Mouse (Mus musculus): ENCODE data around the gene Rnf8. TPM values are rescaled to one million over a fixed set of nuclear protein-coding genes. Genes with fewer than 3 reads are reported as not detected.

Gene Rnf8
- 75.3 and 83.6 TPM in 2 replicates for polyA plus RNA-seq (2015; fragmentation: Nextera tagmentation; extraction: Ambion mirVana)

DNA sequence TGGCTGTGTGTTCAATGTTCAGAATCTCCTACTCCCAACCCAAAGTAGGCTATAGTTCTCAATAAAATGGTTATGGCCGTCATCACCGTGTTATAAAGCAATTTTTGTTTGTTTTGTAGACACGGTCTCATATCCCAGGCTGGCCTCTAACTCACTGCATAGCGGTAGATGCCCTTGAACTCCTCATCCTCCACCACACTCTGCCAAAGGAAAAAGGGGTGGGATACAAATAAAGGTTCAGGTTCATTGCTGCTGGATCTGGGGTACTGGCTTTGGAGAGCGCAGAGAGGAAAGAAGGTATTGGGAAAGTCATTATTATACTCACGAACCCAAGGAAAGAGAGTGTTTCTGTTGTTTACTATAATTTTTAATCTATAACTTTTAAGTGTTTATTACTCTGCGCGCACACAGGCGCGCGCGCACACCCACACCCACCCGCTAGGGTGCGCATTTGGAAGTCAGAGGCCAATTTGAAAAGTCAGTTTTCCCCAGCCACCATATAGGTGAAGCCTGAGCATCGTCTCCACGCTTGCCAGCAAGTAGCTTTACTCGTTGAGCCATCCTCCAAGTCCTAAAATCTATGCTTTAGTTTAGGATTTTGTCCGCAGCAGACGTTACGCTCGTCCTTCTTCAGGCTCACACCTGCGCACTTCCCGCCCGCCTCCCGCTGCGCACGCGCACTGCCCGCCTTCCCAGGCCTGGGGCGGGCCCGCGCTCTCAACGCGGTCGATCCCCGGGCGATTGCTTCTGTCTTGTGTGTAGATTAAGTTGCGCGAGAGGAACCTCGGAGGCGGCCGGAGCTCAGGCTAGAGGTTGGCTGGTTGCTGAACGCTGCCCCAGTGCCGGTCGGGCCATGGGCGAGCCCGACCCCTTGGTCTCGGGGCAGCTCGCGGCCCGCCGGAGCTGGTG lies at the start of gene Rnf8, which contains the start of gene Gm28043:
TSS of gene Rnf8 (plus strand) at position 676 of the 909 bp plus-strand sequence.
TSS of gene Gm28043 (plus strand) at position 762 of the 909 bp plus-strand sequence.
- peak within 1 kb of the TSS; percentile 93 for H3K27ac ChIP-seq (ENCODE audit: low read length)
- H3K4me1 ChIP-seq (ENCODE audit: control insufficient read depth, insufficient read depth, low read length), result peaks cover 23% of the 10 kb centered on the region
- peak; percentile 94 for ATAC-seq
- H3K27me3 ChIP-seq (ENCODE audit: control insufficient read depth, insufficient read depth, low read depth, low read length), result no peaks in the 10 kb centered on the region
- H3K4me3 ChIP-seq (ENCODE audit: low read depth, low read length), result peak within 1 kb of the TSS; percentile 95
- peak within 1 kb of the TSS; percentile 92 for H3K9ac ChIP-seq (ENCODE audit: low read depth, low read length)
- 3% methylated on average over 52 of the region's 52 CpGs for WGBS
- peaks cover 6% of the 10 kb centered on the region; the same call in 1 of the 2 replicates for H3K36me3 ChIP-seq (ENCODE audit: control insufficient read depth, insufficient read depth, low read length)
- H3K4me2 ChIP-seq (ENCODE audit: low read length), result peak within 1 kb of the TSS; percentile 87
- H3K9me3 ChIP-seq (replicated peaks; ENCODE audit: control insufficient read depth, low read length, poor library complexity, severe bottlenecking), result no peaks in the 10 kb centered on the region

DNA sequence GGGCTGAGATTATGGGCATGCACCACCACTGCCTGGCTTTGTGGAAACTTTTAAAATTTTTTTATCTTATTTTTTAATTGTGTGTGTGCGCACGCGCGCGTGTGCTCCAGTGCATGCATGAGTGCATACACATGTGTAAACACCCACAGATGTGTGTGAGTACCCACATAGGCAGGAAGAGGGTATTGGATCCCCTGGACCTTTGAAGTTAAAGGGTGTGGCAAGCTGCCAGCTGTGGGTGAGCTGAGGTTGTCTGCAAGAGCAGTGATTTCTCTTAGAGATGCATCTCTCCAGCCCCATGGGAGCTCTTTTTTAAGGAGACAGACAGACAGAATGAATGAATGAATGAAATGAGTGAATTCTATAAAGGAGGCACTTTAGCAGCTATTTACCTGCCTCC lies 49.1 kb upstream of the Rnf8 start:
- Histone ChIP-seq H3K4me3 (ENCODE audit: low read depth, low read length) (no peak overlapping the region), H3K27me3 (ENCODE audit: control insufficient read depth, insufficient read depth, low read depth, low read length) (no peaks in the 10 kb centered on the region), H3K9me3 (replicated peaks; ENCODE audit: control insufficient read depth, low read length, poor library complexity, severe bottlenecking) (no peaks in the 10 kb centered on the region), H3K9ac (ENCODE audit: low read depth, low read length) (no peak overlapping the region), H3K4me1 (ENCODE audit: control insufficient read depth, insufficient read depth, low read length) (no peaks in the 10 kb centered on the region), H3K36me3 (ENCODE audit: control insufficient read depth, insufficient read depth, low read length) (peaks cover 10% of the 10 kb centered on the region), H3K4me2 (ENCODE audit: low read length) (no peak overlapping the region), H3K27ac (ENCODE audit: low read length) (no peak overlapping the region)
- WGBS, result 95% methylated on average over 5 of the region's 5 CpGs
- ATAC-seq, result no peak

DNA sequence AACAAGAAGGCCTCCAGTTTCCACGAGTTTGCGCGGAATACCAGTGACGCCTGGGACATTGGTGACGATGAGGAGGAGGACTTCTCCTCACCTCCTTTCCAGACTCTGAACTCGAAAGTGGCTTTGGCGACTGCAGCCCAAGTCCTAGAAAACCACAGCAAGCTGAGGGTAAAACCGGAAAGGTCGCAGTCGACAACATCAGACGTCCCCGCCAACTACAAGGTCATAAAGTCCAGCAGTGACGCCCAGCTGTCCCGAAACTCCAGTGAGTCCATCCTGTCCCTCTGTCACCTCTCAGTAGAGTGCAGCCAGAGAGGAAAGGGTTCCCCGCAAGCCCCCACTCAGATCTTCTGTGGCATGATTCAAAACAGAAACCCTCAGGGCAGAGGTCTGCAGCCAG lies 46.2 kb upstream of the Rnf8 start:
- no peak for ATAC-seq
- Histone ChIP-seq H3K9ac (ENCODE audit: low read depth, low read length) (no peak overlapping the region), H3K36me3 (ENCODE audit: control insufficient read depth, insufficient read depth, low read length) (peaks cover 25% of the 10 kb centered on the region), H3K9me3 (replicated peaks; ENCODE audit: control insufficient read depth, low read length, poor library complexity, severe bottlenecking) (no peaks in the 10 kb centered on the region), H3K4me1 (ENCODE audit: control insufficient read depth, insufficient read depth, low read length) (no peaks in the 10 kb centered on the region), H3K4me2 (ENCODE audit: low read length) (no peak overlapping the region), H3K27ac (ENCODE audit: low read length) (no peak overlapping the region), H3K4me3 (ENCODE audit: low read depth, low read length) (no peak overlapping the region), H3K27me3 (ENCODE audit: control insufficient read depth, insufficient read depth, low read depth, low read length) (no peaks in the 10 kb centered on the region)
- 93% methylated on average over 15 of the region's 15 CpGs for WGBS

DNA sequence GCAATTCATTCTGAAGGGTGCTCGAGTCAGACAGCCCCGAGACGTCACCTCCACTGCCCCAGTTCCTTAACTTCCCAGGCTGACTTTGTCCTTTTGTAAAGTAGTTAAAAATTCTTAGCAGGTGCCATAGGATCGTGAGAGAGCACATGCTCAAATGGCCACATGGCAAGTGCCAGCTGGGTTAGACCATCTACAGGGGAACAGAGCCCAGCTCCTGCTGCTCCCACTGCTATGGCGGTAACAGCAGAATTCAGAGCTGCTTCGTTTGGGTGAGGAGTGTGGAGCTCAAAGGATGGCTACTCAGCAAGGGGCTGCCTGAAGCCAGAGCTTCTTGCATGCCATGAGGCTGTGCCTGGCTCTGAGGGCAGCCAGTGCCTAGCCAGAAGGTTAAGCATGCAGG lies 44.8 kb upstream of the Rnf8 start:
- no peaks in the 10 kb centered on the region for H3K27me3 ChIP-seq (ENCODE audit: control insufficient read depth, insufficient read depth, low read depth, low read length)
- no peak overlapping the region for H3K4me3 ChIP-seq (ENCODE audit: low read depth, low read length)
- 81% methylated on average over 6 of the region's 6 CpGs for WGBS
- ATAC-seq, result no peak
- no peak overlapping the region for H3K27ac ChIP-seq (ENCODE audit: low read length)
- H3K9me3 ChIP-seq (replicated peaks; ENCODE audit: control insufficient read depth, low read length, poor library complexity, severe bottlenecking), result no peaks in the 10 kb centered on the region
- no peak overlapping the region for H3K9ac ChIP-seq (ENCODE audit: low read depth, low read length)
- no peaks in the 10 kb centered on the region for H3K4me1 ChIP-seq (ENCODE audit: control insufficient read depth, insufficient read depth, low read length)
- H3K36me3 ChIP-seq (ENCODE audit: control insufficient read depth, insufficient read depth, low read length), result peaks cover 27% of the 10 kb centered on the region
- no peak overlapping the region for H3K4me2 ChIP-seq (ENCODE audit: low read length)

DNA sequence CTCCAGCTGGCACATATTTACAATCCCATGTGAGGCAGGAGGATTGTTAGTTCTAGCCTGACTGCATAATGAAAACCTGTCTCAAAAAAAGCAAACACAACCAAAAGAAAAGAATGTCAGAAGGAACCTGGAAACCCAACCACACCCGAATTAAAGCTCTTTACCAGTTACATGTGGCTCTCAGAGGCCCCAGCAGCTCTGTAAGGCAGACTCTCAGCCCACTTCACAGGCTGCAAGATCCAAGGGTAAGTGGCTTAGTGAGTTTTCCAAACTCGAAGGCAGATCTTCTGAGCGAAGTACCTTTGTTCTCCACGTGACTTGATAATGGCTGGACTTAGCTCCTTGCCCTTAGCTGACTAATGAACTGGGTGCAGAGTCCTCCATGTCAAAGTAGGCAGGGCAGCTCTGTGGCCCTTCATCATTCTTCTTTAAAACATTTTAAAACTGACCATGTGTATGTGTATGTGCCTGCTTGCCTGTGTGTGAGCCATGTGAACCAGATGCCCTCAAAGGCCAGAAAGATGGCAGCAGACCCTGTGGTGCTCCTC lies 34.9 kb upstream of the Rnf8 start:
- no peaks in the 10 kb centered on the region for H3K9me3 ChIP-seq (replicated peaks; ENCODE audit: control insufficient read depth, low read length, poor library complexity, severe bottlenecking)
- H3K27me3 ChIP-seq (ENCODE audit: control insufficient read depth, insufficient read depth, low read depth, low read length), result no peaks in the 10 kb centered on the region
- 83% methylated on average over 4 of the region's 4 CpGs for WGBS
- no peak for ATAC-seq
- H3K4me1 ChIP-seq (ENCODE audit: control insufficient read depth, insufficient read depth, low read length), result no peaks in the 10 kb centered on the region
- no peak overlapping the region for H3K4me2 ChIP-seq (ENCODE audit: low read length)
- H3K9ac ChIP-seq (ENCODE audit: low read depth, low read length), result no peak overlapping the region
- no peak overlapping the region for H3K4me3 ChIP-seq (ENCODE audit: low read depth, low read length)
- peaks cover 25% of the 10 kb centered on the region for H3K36me3 ChIP-seq (ENCODE audit: control insufficient read depth, insufficient read depth, low read length)
- no peak overlapping the region for H3K27ac ChIP-seq (ENCODE audit: low read length)

DNA sequence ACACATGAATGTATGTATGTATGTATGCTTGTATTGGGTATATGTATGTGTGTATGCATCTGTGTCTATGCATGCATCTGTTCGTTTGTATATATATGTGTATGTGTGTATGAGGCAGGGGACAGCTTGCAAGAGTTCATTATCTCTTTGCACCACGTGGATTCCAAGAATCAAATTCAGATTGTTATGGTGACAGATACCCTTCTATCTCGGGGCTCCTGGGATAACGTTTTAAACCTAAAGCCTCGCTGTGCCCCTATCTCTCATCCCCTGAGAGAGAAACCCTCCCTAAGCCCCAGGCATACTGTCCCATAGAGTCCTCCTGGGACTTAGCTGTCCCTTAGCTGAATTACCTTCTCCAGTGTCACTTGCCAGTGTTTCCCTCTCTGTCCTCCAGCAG lies 31.0 kb upstream of the Rnf8 start:
- H3K27ac ChIP-seq (ENCODE audit: low read length), result no peak overlapping the region
- ATAC-seq, result no peak
- WGBS, result 88% methylated on average over 5 of the region's 5 CpGs
- no peak overlapping the region for H3K4me2 ChIP-seq (ENCODE audit: low read length)
- H3K9me3 ChIP-seq (replicated peaks; ENCODE audit: control insufficient read depth, low read length, poor library complexity, severe bottlenecking), result no peaks in the 10 kb centered on the region
- no peaks in the 10 kb centered on the region for H3K27me3 ChIP-seq (ENCODE audit: control insufficient read depth, insufficient read depth, low read depth, low read length)
- H3K4me3 ChIP-seq (ENCODE audit: low read depth, low read length), result no peak overlapping the region
- no peak overlapping the region for H3K9ac ChIP-seq (ENCODE audit: low read depth, low read length)
- no peaks in the 10 kb centered on the region for H3K4me1 ChIP-seq (ENCODE audit: control insufficient read depth, insufficient read depth, low read length)
- H3K36me3 ChIP-seq (ENCODE audit: control insufficient read depth, insufficient read depth, low read length), result peaks cover 14% of the 10 kb centered on the region

DNA sequence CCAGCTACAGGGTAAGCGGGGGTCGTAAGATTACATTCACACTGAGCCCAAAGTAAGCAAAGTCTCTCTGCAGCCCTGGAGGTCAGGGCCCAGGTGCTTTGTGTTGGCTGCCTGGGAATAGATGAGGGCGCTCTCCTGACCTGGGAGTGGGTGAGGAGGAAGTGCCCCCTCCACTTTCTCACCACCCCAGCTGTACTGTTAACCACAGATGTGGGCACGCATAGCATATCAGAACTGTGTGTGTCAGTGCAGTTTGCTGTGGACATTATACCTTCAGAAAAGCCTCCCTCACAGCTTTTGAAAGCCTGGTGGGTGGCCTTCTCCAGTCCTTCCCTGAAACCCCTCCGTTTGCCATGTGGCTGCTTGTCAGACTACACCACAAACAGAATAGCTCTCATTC lies 30.3 kb upstream of the Rnf8 start:
- no peak overlapping the region for H3K4me3 ChIP-seq (ENCODE audit: low read depth, low read length)
- no peak for ATAC-seq
- H3K36me3 ChIP-seq (ENCODE audit: control insufficient read depth, insufficient read depth, low read length), result peaks cover 7% of the 10 kb centered on the region

DNA sequence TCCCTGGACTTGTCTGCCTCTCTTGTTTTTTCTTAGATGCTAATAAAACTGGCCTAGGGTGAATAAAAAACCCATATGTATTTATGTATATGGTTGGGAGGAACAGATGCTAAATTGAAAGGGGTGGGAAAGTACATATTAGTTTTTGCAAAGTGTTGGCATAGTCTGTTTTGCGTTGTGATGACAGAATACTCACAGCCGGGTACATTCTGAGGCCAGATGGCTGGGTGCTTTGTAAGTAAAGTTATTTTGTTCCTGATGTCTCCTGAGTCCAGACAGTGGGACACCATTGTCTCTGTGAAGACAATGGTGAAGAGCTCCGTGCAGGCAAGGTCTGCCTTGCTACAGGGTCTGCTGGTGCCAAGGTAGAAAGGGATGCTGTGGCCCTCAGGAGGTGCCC lies 29.9 kb upstream of the Rnf8 start:
- Histone ChIP-seq H3K27me3 (ENCODE audit: control insufficient read depth, insufficient read depth, low read depth, low read length) (no peaks in the 10 kb centered on the region), H3K4me3 (ENCODE audit: low read depth, low read length) (no peak overlapping the region), H3K27ac (ENCODE audit: low read length) (no peak overlapping the region), H3K4me2 (ENCODE audit: low read length) (no peak overlapping the region), H3K36me3 (ENCODE audit: control insufficient read depth, insufficient read depth, low read length) (peaks cover 3% of the 10 kb centered on the region), H3K9me3 (replicated peaks; ENCODE audit: control insufficient read depth, low read length, poor library complexity, severe bottlenecking) (no peaks in the 10 kb centered on the region), H3K4me1 (ENCODE audit: control insufficient read depth, insufficient read depth, low read length) (peaks cover 7% of the 10 kb centered on the region; the same call in 1 of the 2 replicates), H3K9ac (ENCODE audit: low read depth, low read length) (no peak overlapping the region)
- no peak for ATAC-seq
- 58% methylated on average over 3 of the region's 3 CpGs for WGBS

More for the DNA sequence above, 30.3 kb upstream of the Rnf8 start:
- H3K9me3 ChIP-seq (replicated peaks; ENCODE audit: control insufficient read depth, low read length, poor library complexity, severe bottlenecking), result no peaks in the 10 kb centered on the region
- no peak overlapping the region for H3K4me2 ChIP-seq (ENCODE audit: low read length)
- peaks cover 4% of the 10 kb centered on the region; the same call in 1 of the 2 replicates for H3K4me1 ChIP-seq (ENCODE audit: control insufficient read depth, insufficient read depth, low read length)
- H3K27me3 ChIP-seq (ENCODE audit: control insufficient read depth, insufficient read depth, low read depth, low read length), result no peaks in the 10 kb centered on the region
- WGBS, result 88% methylated on average over 5 of the region's 5 CpGs
- no peak overlapping the region for H3K27ac ChIP-seq (ENCODE audit: low read length)
- H3K9ac ChIP-seq (ENCODE audit: low read depth, low read length), result no peak overlapping the region

DNA sequence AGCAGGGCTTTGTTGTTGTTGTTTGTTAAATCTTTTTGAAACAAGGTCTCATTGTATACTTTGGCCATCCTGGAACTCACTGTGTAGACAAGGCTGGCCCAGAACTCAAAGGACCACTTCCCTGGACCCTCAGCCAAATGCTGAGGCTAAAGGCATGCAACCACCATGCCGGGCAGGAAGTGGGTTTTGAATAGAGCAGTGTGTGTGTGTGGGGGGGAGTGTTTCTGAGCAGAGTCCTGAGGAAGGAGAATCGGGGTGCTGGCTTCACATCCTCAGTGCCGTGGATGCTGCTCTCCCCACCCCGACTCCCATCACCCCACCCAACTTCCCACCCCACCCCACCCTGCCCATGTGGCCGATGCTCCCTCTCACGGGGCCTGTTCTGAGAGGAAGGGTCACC lies 29.1 kb upstream of the Rnf8 start:
- Histone ChIP-seq H3K4me2 (ENCODE audit: low read length) (no peak overlapping the region), H3K4me1 (ENCODE audit: control insufficient read depth, insufficient read depth, low read length) (peaks cover 7% of the 10 kb centered on the region; the same call in 1 of the 2 replicates), H3K9ac (ENCODE audit: low read depth, low read length) (no peak overlapping the region), H3K27ac (ENCODE audit: low read length) (no peak overlapping the region), H3K4me3 (ENCODE audit: low read depth, low read length) (no peak overlapping the region), H3K27me3 (ENCODE audit: control insufficient read depth, insufficient read depth, low read depth, low read length) (no peaks in the 10 kb centered on the region), H3K9me3 (replicated peaks; ENCODE audit: control insufficient read depth, low read length, poor library complexity, severe bottlenecking) (no peaks in the 10 kb centered on the region), H3K36me3 (ENCODE audit: control insufficient read depth, insufficient read depth, low read length) (peaks cover 3% of the 10 kb centered on the region; the same call in 1 of the 2 replicates)
- ATAC-seq, result no peak
- 90% methylated on average over 6 of the region's 6 CpGs for WGBS
